Mouse (Mus musculus) testis, adult 2 months (tissue): ENCODE data around the gene Mybbp1a.

ENCODE experiments used
- CTCF ChIP-seq: fragments of 200-500 bp; IDR thresholded peaks from 2 replicates; pipeline ENCODE4 v1.5.1; 2012; ENCODE audit warnings: low read depth, mild to moderate bottlenecking, inconsistent platforms, low read length, moderate library complexity; ENCODE audit not compliant: control insufficient read depth, insufficient read depth, insufficient replicate concordance
- POLR2A ChIP-seq: fragments of 200-500 bp; IDR thresholded peaks from 2 replicates; pipeline ENCODE4 v1.6.1; 2012; ENCODE audit warnings: low read depth, mild to moderate bottlenecking, inconsistent platforms, low read length, moderate library complexity; ENCODE audit not compliant: control insufficient read depth

GRCm38 (mm10) chr11:72457995-72458496 lies 16.9 kb downstream of the Mybbp1a start:
- TF ChIP-seq CTCF = no peak
- TF ChIP-seq POLR2A = no peak
